Mouse (Mus musculus) stomach, postnatal 0 days (tissue): ENCODE results near the gene Gal3st2. TPM values are rescaled to one million over a fixed set of nuclear protein-coding genes. Genes with fewer than 3 reads are reported as not detected.
A peak's percentile ranks its signal among the peaks of the same experiment; 100 is the strongest.
"Not testable (repeated sequence)": the region's sequence is repeated elsewhere in the genome, so short reads cannot be mapped to it uniquely, and the experiment has no call there.

Source experiments
- ATAC-seq: fragments of 200-750 bp; cut with Nextera tagmentation; 2 replicates; pipeline ENCODE4 v1.8.0; 2017; ENCODE audit not compliant: low FRiP score, low TSS enrichment
- DNase-seq: peaks from one replicate; pipeline ENCODE4 v3.0.0-alpha.2; 2016; ENCODE audit warnings: low spot score
- H3K27ac ChIP-seq: fragments of 300-500 bp; sonication (generic); replicated peaks from 2 replicates; pipeline ENCODE4 v1.5.1; 2014; ENCODE audit warnings: mild to moderate bottlenecking, control low read depth
- H3K27me3 ChIP-seq: fragments of 300-500 bp; sonication (generic); 2 replicates; pipeline ENCODE4 v1.6.1; 2014; ENCODE audit warnings: low read length; ENCODE audit not compliant: control insufficient read depth, insufficient read depth
- H3K36me3 ChIP-seq: fragments of 300-500 bp; sonication (generic); 2 replicates; pipeline ENCODE4 v1.6.1; 2014; ENCODE audit warnings: low read length, mixed read lengths; ENCODE audit not compliant: control insufficient read depth, insufficient read depth
- H3K4me1 ChIP-seq: fragments of 300-500 bp; sonication (generic); replicated peaks from 2 replicates; pipeline ENCODE4 v1.6.1; 2014; ENCODE audit warnings: antibody characterized with exemption; ENCODE audit not compliant: control insufficient read depth, insufficient read depth
- H3K4me2 ChIP-seq: fragments of 300-500 bp; sonication (generic); replicated peaks from 2 replicates; pipeline ENCODE4 v1.6.1; 2014; ENCODE audit warnings: low read depth, mild to moderate bottlenecking, control low read depth, moderate library complexity
- H3K4me3 ChIP-seq: fragments of 300-500 bp; sonication (generic); 2 replicates; pipeline ENCODE4 v1.5.1; 2014; ENCODE audit warnings: low read depth, low read length, control low read depth
- H3K9ac ChIP-seq: fragments of 300-500 bp; sonication (generic); 2 replicates; pipeline ENCODE4 v1.6.1; 2014; ENCODE audit warnings: mild to moderate bottlenecking, low read length, control low read depth, mixed read lengths
- H3K9me3 ChIP-seq: fragments of 300-500 bp; sonication (generic); 2 replicates; pipeline ENCODE4 v1.6.1; 2016; ENCODE audit warnings: low read length; ENCODE audit not compliant: control insufficient read depth
- CTCF ChIP-seq: IDR thresholded peaks from 2 replicates; pipeline ENCODE4 v1.5.1; 2016; ENCODE audit warnings: antibody characterized with exemption, low read depth, mild to moderate bottlenecking, moderate library complexity
- EP300 ChIP-seq: optimal IDR thresholded peaks from 2 replicates; pipeline ENCODE3; 2016; ENCODE audit warnings: antibody characterized with exemption
- WGBS: fragments of 180-500 bp; shearing (Covaris S2); extraction: QIAGEN DNeasy Blood & Tissue Kit; methylation state at CpG from one replicate; pipeline ENCODE4 v1.1.7; 2014; 5-methylcytosine and 5-hydroxymethylcytosine counted together
- polyA plus RNA-seq: library from polyadenylated mRNA; unstranded; fragments of >200 nt; fragmentation: Nextera tagmentation; extraction: Ambion mirVana; gene quantifications from 2 replicates; pipeline ENCODE4 v1.2.1, GENCODE M21; 2015

Gal3st2 gene
- polyA plus RNA-seq, 1 experiment from 2014 or later, result 0.08 TPM

GRCm38 (mm10) chr1:93857370-93857769, 3.7 kb upstream of the Gal3st2 start:
- no peak for ATAC-seq
- Histone ChIP-seq H3K4me1 (no peaks in the 10 kb centered on the region), H3K9ac (no peak overlapping the region), H3K36me3 (no peaks in the 10 kb centered on the region), H3K4me3 (no peak overlapping the region), H3K27ac (no peak overlapping the region), H3K4me2 (no peak overlapping the region), H3K9me3 (no peaks in the 10 kb centered on the region), H3K27me3 (no peaks in the 10 kb centered on the region)
- TF ChIP-seq EP300 (no peak), CTCF (no peak)
- no peak for DNase-seq
- 41% methylated on average over 6 of the region's 6 CpGs for WGBS

- TF ChIP-seq CTCF (no peak), EP300 (no peak)
- Histone ChIP-seq H3K9ac (no peak overlapping the region), H3K36me3 (no peaks in the 10 kb centered on the region), H3K27me3 (no peaks in the 10 kb centered on the region), H3K4me3 (no peak overlapping the region), H3K4me2 (no peak overlapping the region), H3K4me1 (no peaks in the 10 kb centered on the region), H3K27ac (no peak overlapping the region), H3K9me3 (no peaks in the 10 kb centered on the region)
- 36% methylated on average over 3 of the region's 3 CpGs for WGBS
- ATAC-seq (no peak), DNase-seq (no peak)
These were observed 3.1 kb upstream of the Gal3st2 start for GRCm38 (mm10) chr1:93857991-93858390.

- no peak overlapping the region for H3K9ac ChIP-seq
- no peaks in the 10 kb centered on the region for H3K36me3 ChIP-seq
- H3K27ac ChIP-seq, result no peak overlapping the region
- ATAC-seq (no peak), DNase-seq (no peak)
- H3K4me3 ChIP-seq, result no peak overlapping the region
- no peaks in the 10 kb centered on the region for H3K9me3 ChIP-seq
- H3K27me3 ChIP-seq, result no peaks in the 10 kb centered on the region
- H3K4me1 ChIP-seq, result no peaks in the 10 kb centered on the region
- TF ChIP-seq CTCF (no peak), EP300 (no peak)
- H3K4me2 ChIP-seq, result no peak overlapping the region
These were observed 1.5 kb upstream of the Gal3st2 start for GRCm38 (mm10) chr1:93859619-93860018.

- not testable (repeated sequence) for H3K27me3 ChIP-seq, H3K36me3 ChIP-seq, H3K27ac ChIP-seq, H3K4me3 ChIP-seq, H3K9ac ChIP-seq, H3K4me2 ChIP-seq, DNase-seq, H3K4me1 ChIP-seq, H3K9me3 ChIP-seq
- WGBS, result 67% methylated on average over 1 of the region's 1 CpGs
- ATAC-seq, result peak; percentile 58
These were observed 10.5 kb downstream of the Gal3st2 start for GRCm38 (mm10) chr1:93871594-93872105.

- H3K4me3 ChIP-seq, DNase-seq, H3K9ac ChIP-seq, H3K4me2 ChIP-seq, H3K27me3 ChIP-seq, ATAC-seq, H3K4me1 ChIP-seq, H3K36me3 ChIP-seq, H3K9me3 ChIP-seq, H3K27ac ChIP-seq: not testable (repeated sequence)
- WGBS, result 94% methylated on average over 9 of the region's 22 CpGs
These were observed 13.3 kb downstream of the Gal3st2 start for GRCm38 (mm10) chr1:93874405-93874804.

GRCm38 (mm10) chr1:93881778-93882177, 20.7 kb downstream of the Gal3st2 start:
- H3K9me3 ChIP-seq, DNase-seq, H3K9ac ChIP-seq, H3K36me3 ChIP-seq, H3K27me3 ChIP-seq, H3K27ac ChIP-seq, H3K4me1 ChIP-seq, H3K4me2 ChIP-seq, H3K4me3 ChIP-seq: not testable (repeated sequence)
- no CpG with 5 or more reads among the region's 11 CpGs for WGBS
- peak; percentile 90 for ATAC-seq
